Mouse (Mus musculus): Measurements from ENCODE around the gene Cpne4.

DNA sequence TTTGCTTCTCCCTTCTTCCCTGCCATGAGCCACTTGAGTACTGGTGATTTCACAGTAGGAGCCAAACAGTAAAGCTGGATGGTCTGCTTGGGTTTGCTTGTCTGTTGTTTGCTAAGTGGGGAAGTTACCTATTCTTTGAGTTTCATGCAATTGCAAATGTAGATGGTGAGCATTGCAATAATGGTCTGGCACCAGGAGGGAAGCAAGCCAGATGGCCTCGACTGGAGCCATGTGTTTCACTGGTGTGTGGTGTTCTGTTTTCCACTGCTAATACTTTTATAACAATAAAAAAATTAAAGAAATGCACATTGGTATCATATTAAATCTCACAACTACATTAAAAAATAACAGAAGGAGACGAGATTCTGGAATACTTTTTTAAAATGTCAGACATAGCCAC lies 502.6 kb downstream of the Cpne4 start:
- TF ChIP-seq CTCF (IDR thresholded peaks at IDR 0.05; ENCODE audit: control insufficient read depth, insufficient read depth, insufficient replicate concordance, low read depth, low read length) (no peak), POLR2A (IDR thresholded peaks at IDR 0.05; ENCODE audit: control insufficient read depth, low read depth, low read length) (no peak)

Measured in testis, adult 2 months (tissue).